Mouse (Mus musculus) megakaryocyte progenitor cell, adult 5-6 weeks (primary cell): ENCODE data around the gene Daam1. TPM values are rescaled to one million over a fixed set of nuclear protein-coding genes. Genes with fewer than 3 reads are reported as not detected.

Source experiments
- ATAC-seq: replicated peaks from 2 replicates; pipeline ENCODE4 v1.8.0; 2016; ENCODE audit warnings: mild to moderate bottlenecking, moderate TSS enrichment, inconsistent platforms; ENCODE audit not compliant: poor library complexity
- total RNA-seq, 2 experiments: library from RNA; stranded (forward) in 1 of 2; stranded (reverse) in 1 of 2; fragments of 157-497, 149-512 nt in 1 of 2; fragments of 200-1000 nt in 1 of 2; gene quantifications; 2 replicates each; pipeline versions ENCODE4 v1.2.3 to v1.2.4; 2015 to 2017

The Daam1 gene
- total RNA-seq, 2 experiments from 2014 or later, result 17.5 to 17.9 TPM

GRCm38 (mm10) chr12:71891729-71892355 is 61.0 kb downstream of the Daam1 start:
- no peak for ATAC-seq

- ATAC-seq, result no peak
Measured at GRCm38 (mm10) chr12:71892996-71893605, 62.2 kb downstream of the Daam1 start.

- ATAC-seq, result no peak
Measured at GRCm38 (mm10) chr12:71898231-71898630, 67.4 kb downstream of the Daam1 start.

GRCm38 (mm10) chr12:71898666-71899520 is 68.0 kb downstream of the Daam1 start:
- no peak for ATAC-seq

GRCm38 (mm10) chr12:71899566-71899965 is 68.7 kb downstream of the Daam1 start:
- ATAC-seq, result no peak

- ATAC-seq, result no peak
Measured at GRCm38 (mm10) chr12:71901211-71901610, 70.3 kb downstream of the Daam1 start.

GRCm38 (mm10) chr12:71901859-71902258 is 71.0 kb downstream of the Daam1 start:
- peak; percentile 37 for ATAC-seq

GRCm38 (mm10) chr12:71902317-71902716 is 71.4 kb downstream of the Daam1 start:
- no peak for ATAC-seq

GRCm38 (mm10) chr12:71903218-71903617 is 72.3 kb downstream of the Daam1 start:
- ATAC-seq, result no peak

- ATAC-seq, result peak; percentile 94
Measured at GRCm38 (mm10) chr12:71904310-71904709, 73.4 kb downstream of the Daam1 start.

- ATAC-seq, result no peak
Measured at GRCm38 (mm10) chr12:71904926-71905325, 74.0 kb downstream of the Daam1 start.

- no peak for ATAC-seq
Measured at GRCm38 (mm10) chr12:71905640-71906320, 74.9 kb downstream of the Daam1 start.

GRCm38 (mm10) chr12:71906582-71907267 is 75.8 kb downstream of the Daam1 start:
- no peak for ATAC-seq

- ATAC-seq, result no peak
Measured at GRCm38 (mm10) chr12:71908984-71909383, 78.1 kb downstream of the Daam1 start.

- ATAC-seq, result no peak
Measured at GRCm38 (mm10) chr12:71910246-71910645, 79.4 kb downstream of the Daam1 start.

- no peak for ATAC-seq
Measured at GRCm38 (mm10) chr12:71912262-71912661, 81.4 kb downstream of the Daam1 start.

GRCm38 (mm10) chr12:71919156-71919555 is 88.3 kb downstream of the Daam1 start:
- ATAC-seq, result no peak

GRCm38 (mm10) chr12:71919962-71920361 is 89.1 kb downstream of the Daam1 start:
- ATAC-seq, result no peak

- ATAC-seq, result no peak
Measured at GRCm38 (mm10) chr12:71922827-71923381, 92.0 kb downstream of the Daam1 start.

GRCm38 (mm10) chr12:71924978-71925529 is 94.2 kb downstream of the Daam1 start:
- peak; percentile 44 for ATAC-seq
